Mouse (Mus musculus): Measurements from ENCODE around the gene Ppp1r12a. TPM values are rescaled to one million over a fixed set of nuclear protein-coding genes. Genes with fewer than 3 reads are reported as not detected.

Gene Ppp1r12a
- polyA plus RNA-seq, 1 experiment from 2014 or later: 72.3 TPM

GRCm38 (mm10) chr10:108163451-108163850, 1.5 kb downstream of the Ppp1r12a start:
- ATAC-seq (ENCODE audit: low FRiP score, low read depth): no peak
- Histone ChIP-seq H3K4me3 (peak overlapping the region; percentile 99), H3K27ac (replicated peaks) (peak overlapping the region; percentile 99; the same call in 1 of the 2 replicates), H3K4me2 (peak overlapping the region; percentile 69), H3K27me3 (no peaks in the 10 kb centered on the region), H3K36me3 (no peaks in the 10 kb centered on the region), H3K4me1 (replicated peaks) (peaks cover 32% of the 10 kb centered on the region), H3K9me3 (no peaks in the 10 kb centered on the region), H3K9ac (peak overlapping the region; percentile 100)
- 25% methylated on average over 3 of the region's 3 CpGs for WGBS

GRCm38 (mm10) chr10:108167823-108168222, 5.8 kb downstream of the Ppp1r12a start:
- no peak overlapping the region for H3K4me2 ChIP-seq
- H3K27me3 ChIP-seq: no peaks in the 10 kb centered on the region
- WGBS: 91% methylated on average over 5 of the region's 5 CpGs
- no peaks in the 10 kb centered on the region for H3K36me3 ChIP-seq
- H3K27ac ChIP-seq (replicated peaks): no peak overlapping the region
- H3K9me3 ChIP-seq: no peaks in the 10 kb centered on the region
- H3K9ac ChIP-seq: no peak overlapping the region
- no peak for ATAC-seq (ENCODE audit: low FRiP score, low read depth)
- peaks cover 36% of the 10 kb centered on the region for H3K4me1 ChIP-seq (replicated peaks)
- no peak overlapping the region for H3K4me3 ChIP-seq

GRCm38 (mm10) chr10:108170818-108171217, 8.8 kb downstream of the Ppp1r12a start:
- 64% methylated on average over 3 of the region's 3 CpGs for WGBS
- Histone ChIP-seq H3K4me3 (no peak overlapping the region), H3K9me3 (no peaks in the 10 kb centered on the region)

GRCm38 (mm10) chr10:108171637-108172036, 9.6 kb downstream of the Ppp1r12a start:
- H3K4me1 ChIP-seq (replicated peaks): peaks cover 17% of the 10 kb centered on the region
- WGBS: 89% methylated on average over 3 of the region's 3 CpGs
- H3K9me3 ChIP-seq: no peaks in the 10 kb centered on the region
- ATAC-seq (ENCODE audit: low FRiP score, low read depth): no peak
- H3K36me3 ChIP-seq: no peaks in the 10 kb centered on the region
- H3K4me3 ChIP-seq: no peak overlapping the region
- no peaks in the 10 kb centered on the region for H3K27me3 ChIP-seq
- H3K9ac ChIP-seq: no peak overlapping the region
- H3K4me2 ChIP-seq: no peak overlapping the region
- H3K27ac ChIP-seq (replicated peaks): no peak overlapping the region

More at GRCm38 (mm10) chr10:108170818-108171217, 8.8 kb downstream of the Ppp1r12a start:
- Histone ChIP-seq H3K27ac (replicated peaks) (no peak overlapping the region), H3K9ac (no peak overlapping the region), H3K4me2 (no peak overlapping the region), H3K36me3 (no peaks in the 10 kb centered on the region), H3K4me1 (replicated peaks) (peaks cover 21% of the 10 kb centered on the region), H3K27me3 (no peaks in the 10 kb centered on the region)
- ATAC-seq (ENCODE audit: low FRiP score, low read depth): no peak

- 76% methylated on average over 6 of the region's 6 CpGs for WGBS
- Histone ChIP-seq H3K9ac (no peak overlapping the region), H3K27me3 (no peaks in the 10 kb centered on the region), H3K36me3 (no peaks in the 10 kb centered on the region), H3K4me1 (replicated peaks) (peaks cover 15% of the 10 kb centered on the region), H3K4me3 (no peak overlapping the region), H3K27ac (replicated peaks) (no peak overlapping the region), H3K4me2 (no peak overlapping the region), H3K9me3 (no peaks in the 10 kb centered on the region)
- no peak for ATAC-seq (ENCODE audit: low FRiP score, low read depth)
These were observed 11.0 kb downstream of the Ppp1r12a start for GRCm38 (mm10) chr10:108172817-108173563.

GRCm38 (mm10) chr10:108174107-108174506, 12.1 kb downstream of the Ppp1r12a start:
- no peaks in the 10 kb centered on the region for H3K27me3 ChIP-seq
- H3K9me3 ChIP-seq: no peaks in the 10 kb centered on the region
- no peaks in the 10 kb centered on the region for H3K36me3 ChIP-seq
- no peak for ATAC-seq (ENCODE audit: low FRiP score, low read depth)
- 84% methylated on average over 5 of the region's 5 CpGs for WGBS
- H3K4me2 ChIP-seq: no peak overlapping the region
- no peak overlapping the region for H3K27ac ChIP-seq (replicated peaks)
- no peak overlapping the region for H3K9ac ChIP-seq
- no peak overlapping the region for H3K4me3 ChIP-seq
- H3K4me1 ChIP-seq (replicated peaks): peaks cover 15% of the 10 kb centered on the region

- no peak overlapping the region for H3K4me3 ChIP-seq
- H3K4me2 ChIP-seq: no peak overlapping the region
- H3K9ac ChIP-seq: no peak overlapping the region
- peaks cover 9% of the 10 kb centered on the region for H3K4me1 ChIP-seq (replicated peaks)
- WGBS: 88% methylated on average over 2 of the region's 2 CpGs
- ATAC-seq (ENCODE audit: low FRiP score, low read depth): no peak
- no peaks in the 10 kb centered on the region for H3K36me3 ChIP-seq
- H3K9me3 ChIP-seq: no peaks in the 10 kb centered on the region
- no peak overlapping the region for H3K27ac ChIP-seq (replicated peaks)
- no peaks in the 10 kb centered on the region for H3K27me3 ChIP-seq
These were observed 13.9 kb downstream of the Ppp1r12a start for GRCm38 (mm10) chr10:108175885-108176284.

- H3K4me1 ChIP-seq (replicated peaks): peaks cover 3% of the 10 kb centered on the region; the same call in 1 of the 2 replicates
- H3K36me3 ChIP-seq: no peaks in the 10 kb centered on the region
- no peak overlapping the region for H3K27ac ChIP-seq (replicated peaks)
- no peak for ATAC-seq (ENCODE audit: low FRiP score, low read depth)
- no peaks in the 10 kb centered on the region for H3K9me3 ChIP-seq
- no peak overlapping the region for H3K4me2 ChIP-seq
- no peaks in the 10 kb centered on the region for H3K27me3 ChIP-seq
- 87% methylated on average over 6 of the region's 6 CpGs for WGBS
- H3K9ac ChIP-seq: no peak overlapping the region
- H3K4me3 ChIP-seq: no peak overlapping the region
These were observed 16.4 kb downstream of the Ppp1r12a start for GRCm38 (mm10) chr10:108178285-108178848.

GRCm38 (mm10) chr10:108179404-108179803, 17.4 kb downstream of the Ppp1r12a start:
- no peaks in the 10 kb centered on the region for H3K27me3 ChIP-seq
- H3K4me2 ChIP-seq: no peak overlapping the region
- H3K4me3 ChIP-seq: no peak overlapping the region
- H3K9me3 ChIP-seq: no peaks in the 10 kb centered on the region
- peaks cover 3% of the 10 kb centered on the region; the same call in 1 of the 2 replicates for H3K4me1 ChIP-seq (replicated peaks)
- ATAC-seq (ENCODE audit: low FRiP score, low read depth): no peak
- H3K27ac ChIP-seq (replicated peaks): no peak overlapping the region
- no peak overlapping the region for H3K9ac ChIP-seq
- no peaks in the 10 kb centered on the region for H3K36me3 ChIP-seq
- 69% methylated on average over 3 of the region's 3 CpGs for WGBS

GRCm38 (mm10) chr10:108180313-108180712, 18.3 kb downstream of the Ppp1r12a start:
- no peak overlapping the region for H3K9ac ChIP-seq
- H3K4me3 ChIP-seq: no peak overlapping the region
- no peak overlapping the region for H3K4me2 ChIP-seq
- 63% methylated on average over 2 of the region's 2 CpGs for WGBS
- H3K9me3 ChIP-seq: no peaks in the 10 kb centered on the region
- peaks cover 11% of the 10 kb centered on the region for H3K4me1 ChIP-seq (replicated peaks)
- H3K27ac ChIP-seq (replicated peaks): no peak overlapping the region
- H3K27me3 ChIP-seq: no peaks in the 10 kb centered on the region
- no peak for ATAC-seq (ENCODE audit: low FRiP score, low read depth)
- no peaks in the 10 kb centered on the region for H3K36me3 ChIP-seq

GRCm38 (mm10) chr10:108181893-108182292, 19.9 kb downstream of the Ppp1r12a start:
- Histone ChIP-seq H3K27me3 (no peaks in the 10 kb centered on the region), H3K9ac (no peak overlapping the region), H3K4me3 (no peak overlapping the region), H3K27ac (replicated peaks) (no peak overlapping the region), H3K9me3 (no peaks in the 10 kb centered on the region), H3K4me2 (no peak overlapping the region), H3K36me3 (no peaks in the 10 kb centered on the region), H3K4me1 (replicated peaks) (peaks cover 11% of the 10 kb centered on the region)
- ATAC-seq (ENCODE audit: low FRiP score, low read depth): no peak
- WGBS: 81% methylated on average over 3 of the region's 3 CpGs

- Histone ChIP-seq H3K36me3 (no peaks in the 10 kb centered on the region), H3K4me2 (no peak overlapping the region), H3K9me3 (no peaks in the 10 kb centered on the region), H3K9ac (no peak overlapping the region), H3K27ac (replicated peaks) (no peak overlapping the region), H3K4me3 (no peak overlapping the region), H3K4me1 (replicated peaks) (peaks cover 11% of the 10 kb centered on the region), H3K27me3 (no peaks in the 10 kb centered on the region)
- no peak for ATAC-seq (ENCODE audit: low FRiP score, low read depth)
- 72% methylated on average over 4 of the region's 4 CpGs for WGBS
These were observed 20.4 kb downstream of the Ppp1r12a start for GRCm38 (mm10) chr10:108182386-108182785.
